Mouse (Mus musculus) naive thymus-derived CD4-positive, alpha-beta T cell, adult 2 months (primary cell): ENCODE results near the gene Cdhr5.
A peak's percentile ranks its signal among the peaks of the same experiment; 100 is the strongest.

ENCODE experiments used
- DNase-seq: peaks from one replicate; pipeline ENCODE4 v3.0.0-alpha.2; 2011; ENCODE audit warnings: low read depth

The Cdhr5 gene

GRCm38 (mm10) chr7:141222696-141223215 is 53.8 kb downstream of the Cdhr5 start:
- DNase-seq, result no peak

DNA sequence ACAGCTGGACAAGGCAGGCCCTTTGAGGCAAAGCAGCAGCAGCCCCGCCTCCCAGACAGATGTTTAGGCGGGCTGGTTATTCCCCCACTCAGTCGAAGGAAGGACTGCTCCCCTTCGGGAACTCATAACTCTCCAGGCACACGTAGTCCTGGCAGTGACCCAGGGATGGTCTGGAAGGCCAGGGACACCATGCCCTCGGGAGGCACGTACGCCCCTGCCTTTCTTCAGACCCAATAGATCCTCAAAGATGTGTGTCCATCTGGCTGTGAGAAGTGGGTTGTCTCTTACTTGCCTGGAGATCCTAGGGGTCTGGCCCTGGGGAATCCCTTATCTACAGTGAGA is 54.5 kb downstream of the Cdhr5 start:
- DNase-seq, result no peak

- peak; percentile 86 for DNase-seq
Measured at GRCm38 (mm10) chr7:141221249-141222125, 55.1 kb downstream of the Cdhr5 start.

- DNase-seq, result no peak
Measured at GRCm38 (mm10) chr7:141220377-141220776, 56.2 kb downstream of the Cdhr5 start.

DNA sequence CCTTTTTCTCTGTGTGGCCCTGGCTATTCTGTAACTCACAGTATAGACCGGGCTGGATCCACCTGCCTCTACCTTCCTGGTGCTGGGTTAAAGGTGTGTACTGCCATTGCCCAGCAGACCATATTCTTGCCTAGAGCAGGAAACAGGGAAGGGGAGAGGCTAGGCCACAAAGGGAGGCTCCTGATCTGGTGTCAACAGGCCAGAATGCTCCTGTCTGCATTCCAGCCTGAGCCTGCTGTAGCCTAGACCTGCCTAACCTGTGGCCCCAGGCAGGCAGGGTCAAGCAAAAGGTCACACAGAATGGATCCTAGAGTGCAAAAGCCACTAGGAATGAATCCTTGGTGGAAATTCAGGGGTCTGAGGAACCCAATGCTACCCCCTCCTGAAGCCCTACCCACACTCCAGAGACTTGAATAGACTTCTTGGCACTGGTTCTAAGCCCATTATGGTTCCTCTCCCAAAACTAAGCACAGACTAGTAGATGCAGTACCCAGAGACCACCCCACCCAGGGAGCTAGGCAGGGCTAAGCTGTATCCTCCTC is 57.0 kb downstream of the Cdhr5 start:
- no peak for DNase-seq
